Mouse (Mus musculus): ENCODE data around the gene Hnrnpk. TPM values are rescaled to one million over a fixed set of nuclear protein-coding genes. Genes with fewer than 3 reads are reported as not detected.
"Not testable (repeated sequence)": the region's sequence is repeated elsewhere in the genome, so short reads cannot be mapped to it uniquely, and the experiment has no call there.

Hnrnpk gene
- polyA plus RNA-seq (2014; fragmentation: Nextera tagmentation; extraction: Ambion mirVana), result 1,425 and 1,587 TPM in 2 replicates

- peak within 1 kb of the TSS; percentile 100 for H3K9ac ChIP-seq (replicated peaks; ENCODE audit: low read depth, low read length)
- peak within 1 kb of the TSS; percentile 44 for H3K4me2 ChIP-seq (replicated peaks; ENCODE audit: low read depth, low read length)
- peaks cover 11% of the 10 kb centered on the region; the same call in 1 of the 2 replicates for H3K4me1 ChIP-seq (ENCODE audit: control insufficient read depth, insufficient read depth, low read length)
- H3K9me3 ChIP-seq (ENCODE audit: control insufficient read depth, low read depth, low read length); ATAC-seq (ENCODE audit: insufficient number of reproducible peaks, insufficient read depth, low FRiP score, low read depth); H3K27me3 ChIP-seq (ENCODE audit: control insufficient read depth, insufficient read depth, low read length): not testable (repeated sequence)
- peak within 1 kb of the TSS; percentile 98 for H3K4me3 ChIP-seq (ENCODE audit: low read depth, low read length)
- 7% methylated on average over 16 of the region's 17 CpGs for WGBS
- H3K36me3 ChIP-seq (ENCODE audit: control insufficient read depth, insufficient read depth, low read length), result peaks cover 16% of the 10 kb centered on the region
- peak within 1 kb of the TSS; percentile 99 for H3K27ac ChIP-seq (ENCODE audit: low read length)
These were observed at the start of gene Hnrnpk for GRCm38 (mm10) chr13:58403243-58403642. Gene Hnrnpk, minus strand, starts transcription at chr13:58403343.

GRCm38 (mm10) chr13:58452246-58452645 is 49.1 kb upstream of the Hnrnpk start:
- Histone ChIP-seq H3K4me2 (replicated peaks; ENCODE audit: low read depth, low read length) (no peak overlapping the region), H3K9me3 (ENCODE audit: control insufficient read depth, low read depth, low read length) (no peaks in the 10 kb centered on the region), H3K27me3 (ENCODE audit: control insufficient read depth, insufficient read depth, low read length) (0 out of 2 replicates have a peak, but pooled peaks cover 3% of the 10 kb centered on the region), H3K27ac (ENCODE audit: low read length) (no peak overlapping the region), H3K36me3 (ENCODE audit: control insufficient read depth, insufficient read depth, low read length) (no peaks in the 10 kb centered on the region), H3K4me3 (ENCODE audit: low read depth, low read length) (no peak overlapping the region), H3K9ac (replicated peaks; ENCODE audit: low read depth, low read length) (no peak overlapping the region), H3K4me1 (ENCODE audit: control insufficient read depth, insufficient read depth, low read length) (no peaks in the 10 kb centered on the region)
- no peak for ATAC-seq (ENCODE audit: insufficient number of reproducible peaks, insufficient read depth, low FRiP score, low read depth)
- 66% methylated on average over 4 of the region's 4 CpGs for WGBS

- Histone ChIP-seq H3K4me3 (ENCODE audit: low read depth, low read length) (no peak overlapping the region), H3K4me2 (replicated peaks; ENCODE audit: low read depth, low read length) (no peak overlapping the region), H3K9ac (replicated peaks; ENCODE audit: low read depth, low read length) (no peak overlapping the region), H3K4me1 (ENCODE audit: control insufficient read depth, insufficient read depth, low read length) (no peaks in the 10 kb centered on the region), H3K27ac (ENCODE audit: low read length) (no peak overlapping the region), H3K9me3 (ENCODE audit: control insufficient read depth, low read depth, low read length) (no peaks in the 10 kb centered on the region), H3K27me3 (ENCODE audit: control insufficient read depth, insufficient read depth, low read length) (0 out of 2 replicates have a peak, but pooled peaks cover 3% of the 10 kb centered on the region), H3K36me3 (ENCODE audit: control insufficient read depth, insufficient read depth, low read length) (no peaks in the 10 kb centered on the region)
- 74% methylated on average over 22 of the region's 22 CpGs for WGBS
- no peak for ATAC-seq (ENCODE audit: insufficient number of reproducible peaks, insufficient read depth, low FRiP score, low read depth)
These were observed 47.5 kb upstream of the Hnrnpk start for GRCm38 (mm10) chr13:58450459-58451182.

GRCm38 (mm10) chr13:58446541-58446940 is 43.4 kb upstream of the Hnrnpk start:
- Histone ChIP-seq H3K4me1 (ENCODE audit: control insufficient read depth, insufficient read depth, low read length) (no peaks in the 10 kb centered on the region), H3K36me3 (ENCODE audit: control insufficient read depth, insufficient read depth, low read length) (no peaks in the 10 kb centered on the region), H3K9ac (replicated peaks; ENCODE audit: low read depth, low read length) (no peak overlapping the region), H3K9me3 (ENCODE audit: control insufficient read depth, low read depth, low read length) (no peaks in the 10 kb centered on the region), H3K27me3 (ENCODE audit: control insufficient read depth, insufficient read depth, low read length) (no peaks in the 10 kb centered on the region), H3K4me2 (replicated peaks; ENCODE audit: low read depth, low read length) (no peak overlapping the region), H3K27ac (ENCODE audit: low read length) (no peak overlapping the region), H3K4me3 (ENCODE audit: low read depth, low read length) (no peak overlapping the region)
- 78% methylated on average over 2 of the region's 2 CpGs for WGBS
- ATAC-seq (ENCODE audit: insufficient number of reproducible peaks, insufficient read depth, low FRiP score, low read depth), result no peak

- Histone ChIP-seq H3K4me1 (ENCODE audit: control insufficient read depth, insufficient read depth, low read length) (no peaks in the 10 kb centered on the region), H3K9me3 (ENCODE audit: control insufficient read depth, low read depth, low read length) (no peaks in the 10 kb centered on the region), H3K9ac (replicated peaks; ENCODE audit: low read depth, low read length) (no peak overlapping the region), H3K4me2 (replicated peaks; ENCODE audit: low read depth, low read length) (no peak overlapping the region), H3K4me3 (ENCODE audit: low read depth, low read length) (no peak overlapping the region), H3K36me3 (ENCODE audit: control insufficient read depth, insufficient read depth, low read length) (no peaks in the 10 kb centered on the region), H3K27ac (ENCODE audit: low read length) (no peak overlapping the region), H3K27me3 (ENCODE audit: control insufficient read depth, insufficient read depth, low read length) (no peaks in the 10 kb centered on the region)
- no peak for ATAC-seq (ENCODE audit: insufficient number of reproducible peaks, insufficient read depth, low FRiP score, low read depth)
- WGBS, result 29% methylated on average over 7 of the region's 7 CpGs
These were observed 40.6 kb upstream of the Hnrnpk start for GRCm38 (mm10) chr13:58443787-58444186.

GRCm38 (mm10) chr13:58443326-58443725 is 40.2 kb upstream of the Hnrnpk start:
- 73% methylated on average over 4 of the region's 4 CpGs for WGBS
- Histone ChIP-seq H3K9me3 (ENCODE audit: control insufficient read depth, low read depth, low read length) (no peaks in the 10 kb centered on the region), H3K9ac (replicated peaks; ENCODE audit: low read depth, low read length) (no peak overlapping the region), H3K27me3 (ENCODE audit: control insufficient read depth, insufficient read depth, low read length) (no peaks in the 10 kb centered on the region), H3K4me2 (replicated peaks; ENCODE audit: low read depth, low read length) (no peak overlapping the region), H3K36me3 (ENCODE audit: control insufficient read depth, insufficient read depth, low read length) (no peaks in the 10 kb centered on the region), H3K4me1 (ENCODE audit: control insufficient read depth, insufficient read depth, low read length) (no peaks in the 10 kb centered on the region), H3K4me3 (ENCODE audit: low read depth, low read length) (no peak overlapping the region), H3K27ac (ENCODE audit: low read length) (no peak overlapping the region)
- ATAC-seq (ENCODE audit: insufficient number of reproducible peaks, insufficient read depth, low FRiP score, low read depth), result no peak

GRCm38 (mm10) chr13:58439716-58440115 is 36.6 kb upstream of the Hnrnpk start:
- Histone ChIP-seq H3K9me3 (ENCODE audit: control insufficient read depth, low read depth, low read length) (no peaks in the 10 kb centered on the region), H3K27me3 (ENCODE audit: control insufficient read depth, insufficient read depth, low read length) (no peaks in the 10 kb centered on the region), H3K27ac (ENCODE audit: low read length) (no peak overlapping the region), H3K4me2 (replicated peaks; ENCODE audit: low read depth, low read length) (no peak overlapping the region), H3K4me3 (ENCODE audit: low read depth, low read length) (no peak overlapping the region), H3K36me3 (ENCODE audit: control insufficient read depth, insufficient read depth, low read length) (no peaks in the 10 kb centered on the region), H3K4me1 (ENCODE audit: control insufficient read depth, insufficient read depth, low read length) (no peaks in the 10 kb centered on the region), H3K9ac (replicated peaks; ENCODE audit: low read depth, low read length) (no peak overlapping the region)
- no peak for ATAC-seq (ENCODE audit: insufficient number of reproducible peaks, insufficient read depth, low FRiP score, low read depth)
- WGBS, result 53% methylated on average over 2 of the region's 2 CpGs

- H3K27me3 ChIP-seq (ENCODE audit: control insufficient read depth, insufficient read depth, low read length), result no peaks in the 10 kb centered on the region
- no peak overlapping the region for H3K9ac ChIP-seq (replicated peaks; ENCODE audit: low read depth, low read length)
- H3K4me3 ChIP-seq (ENCODE audit: low read depth, low read length), result no peak overlapping the region
- no peak overlapping the region for H3K4me2 ChIP-seq (replicated peaks; ENCODE audit: low read depth, low read length)
- H3K9me3 ChIP-seq (ENCODE audit: control insufficient read depth, low read depth, low read length), result no peaks in the 10 kb centered on the region
- WGBS, result 45% methylated on average over 10 of the region's 10 CpGs
- no peaks in the 10 kb centered on the region for H3K36me3 ChIP-seq (ENCODE audit: control insufficient read depth, insufficient read depth, low read length)
- peak; percentile 72 for ATAC-seq (ENCODE audit: insufficient number of reproducible peaks, insufficient read depth, low FRiP score, low read depth)
- H3K27ac ChIP-seq (ENCODE audit: low read length), result no peak overlapping the region
- H3K4me1 ChIP-seq (ENCODE audit: control insufficient read depth, insufficient read depth, low read length), result 0 out of 2 replicates have a peak, but pooled peaks cover 2% of the 10 kb centered on the region
These were observed 20.0 kb upstream of the Hnrnpk start for GRCm38 (mm10) chr13:58423061-58423660.

Data from stomach, embryonic 14.5 days (tissue).